Mouse (Mus musculus) left cerebral cortex, postnatal 25 days (tissue): ENCODE data around the gene Cldn3. TPM values are rescaled to one million over a fixed set of nuclear protein-coding genes. Genes with fewer than 3 reads are reported as not detected.

Source experiments
- DNase-seq, 2 experiments: peaks; one replicate each; pipeline ENCODE4 v3.0.0; 2022; ENCODE audit warnings: low spot score in 2 of 2, mixed read lengths in 1 of 2
- intact Hi-C: fragments of 180-260 bp; cut with DNase I; formaldehyde crosslinking; loops from one replicate; pipeline ENCODE4 v1.15.1; 2025
- total RNA-seq, 2 experiments: library from RNA; stranded (reverse); gene quantifications; 2 replicates each; pipeline ENCODE4 v1.2.3; 2021

Cldn3 gene
- total RNA-seq, 2 experiments from 2014 or later = 0.39 to 0.62 TPM

DNA sequence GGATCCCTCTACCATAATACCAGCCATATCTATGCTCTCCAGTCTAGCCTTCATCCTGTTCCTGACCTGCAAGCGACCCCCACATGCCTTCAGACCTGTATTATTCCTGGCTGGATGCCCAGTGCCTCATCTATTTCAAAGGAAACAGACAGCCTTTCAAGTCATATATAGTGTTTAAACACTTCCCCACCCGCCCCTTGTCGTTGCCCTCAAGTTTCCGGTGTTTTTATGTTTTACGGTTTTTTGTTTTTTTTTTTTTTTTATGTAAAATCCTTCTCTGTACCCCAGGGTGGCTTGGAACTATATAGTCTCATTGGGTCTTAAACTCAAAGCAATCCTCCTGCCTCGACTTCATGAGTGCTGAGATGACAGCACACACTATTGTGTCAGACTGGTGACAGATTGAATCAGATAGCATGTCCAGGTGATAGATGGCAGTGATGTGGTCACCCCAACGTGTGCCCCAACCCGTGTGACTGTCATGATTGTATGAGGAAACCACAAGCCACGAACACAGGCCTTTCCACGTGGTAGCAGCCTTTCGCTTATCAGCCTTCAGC lies 38.7 kb downstream of the Cldn3 start:
- intact Hi-C loops = loop anchor here (2.0 kb wide), 1 partner anchor 16 kb away; no protein-coding TSS in a partner anchor
- DNase-seq = no peak

DNA sequence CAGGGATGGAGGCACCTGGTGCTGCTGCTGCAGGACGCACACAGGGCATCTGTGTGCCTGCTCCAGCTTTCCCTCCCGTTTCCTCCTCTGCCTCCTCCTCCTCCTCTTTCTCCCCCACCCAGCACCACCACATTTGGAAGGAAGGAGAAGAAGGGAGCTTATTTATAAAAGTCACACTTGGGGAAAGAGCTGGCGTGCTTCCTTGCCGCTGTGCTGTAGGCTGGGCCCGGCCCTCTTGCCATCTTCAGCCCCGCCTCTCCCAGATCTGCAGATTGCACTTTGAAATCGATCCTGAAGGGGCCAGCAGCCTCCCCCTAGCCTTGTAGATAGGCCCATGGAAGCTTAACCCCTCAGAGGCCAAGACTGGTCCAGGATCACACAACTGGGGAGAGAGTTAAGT lies 39.9 kb downstream of the Cldn3 start:
- intact Hi-C loops = loop anchor here (1.0 to 2.0 kb wide), 2 partner anchors 9 to 15 kb away; no protein-coding TSS in a partner anchor
- peak in 1 of 2 experiments; percentile 93 for DNase-seq

DNA sequence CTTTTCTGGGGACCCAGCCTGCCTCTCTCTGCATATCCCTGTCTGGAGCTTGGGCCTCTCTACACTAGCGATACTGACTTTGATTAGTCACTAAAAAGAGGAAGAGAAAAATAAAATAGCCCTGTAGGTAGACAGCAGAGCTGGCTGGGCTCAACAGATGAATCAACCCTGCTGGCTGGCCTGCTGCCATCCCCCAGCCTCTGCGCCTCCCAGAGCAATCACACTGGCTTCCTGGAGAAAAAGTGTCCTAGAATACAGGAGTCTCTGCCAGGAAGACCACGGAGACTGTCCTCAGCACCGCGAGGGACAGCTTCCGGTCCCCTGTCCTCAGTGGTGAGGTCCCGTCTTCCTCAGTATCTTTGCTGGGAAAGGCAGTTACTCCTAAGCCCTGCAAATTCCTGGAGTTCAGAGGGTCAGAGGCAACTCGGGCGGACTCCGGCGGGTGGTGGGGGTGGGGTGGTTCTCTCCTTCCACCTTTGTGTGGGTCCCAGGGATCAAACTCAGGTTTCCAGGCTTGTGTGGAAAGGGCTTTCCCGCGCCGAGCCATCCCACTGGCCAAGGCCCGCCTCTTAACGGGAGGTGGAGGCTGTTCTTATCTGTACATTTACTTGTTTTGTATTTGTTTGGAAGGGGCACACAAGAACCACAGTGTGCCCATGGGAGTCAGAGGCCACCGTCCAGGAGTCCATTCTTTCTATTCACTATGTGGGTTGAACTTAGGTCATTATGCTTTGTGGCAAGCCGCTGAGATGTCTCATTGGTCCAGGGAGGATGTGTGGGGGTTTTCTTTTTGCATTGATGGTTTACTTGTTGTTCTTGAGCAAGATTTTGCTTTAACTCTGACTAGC lies 43.2 kb downstream of the Cldn3 start:
- intact Hi-C loops = no loop called here

DNA sequence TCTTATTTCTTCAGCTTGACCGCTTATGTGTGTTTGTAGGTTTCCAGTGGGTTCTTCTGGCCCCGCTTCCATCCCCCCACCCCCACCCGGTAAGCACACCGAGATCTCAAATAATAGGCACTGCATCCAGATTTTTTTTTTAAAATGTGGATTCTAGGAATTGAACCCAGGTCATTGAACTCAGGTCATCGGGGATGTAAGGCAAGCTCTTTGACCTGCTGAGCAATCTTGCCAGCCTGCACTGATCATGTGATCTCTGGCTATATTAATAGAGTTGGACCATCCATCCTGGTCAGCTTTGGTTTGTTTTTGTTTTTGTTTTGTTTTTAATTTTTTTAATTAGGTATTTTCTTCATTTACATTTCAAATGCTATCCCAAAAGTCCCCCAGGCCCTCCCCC lies 46.6 kb downstream of the Cldn3 start:
- no peak for DNase-seq
- intact Hi-C loops = no loop called here

More for the DNA sequence above, 43.2 kb downstream of the Cldn3 start:
- DNase-seq = peak; percentile 71 to 92

DNA sequence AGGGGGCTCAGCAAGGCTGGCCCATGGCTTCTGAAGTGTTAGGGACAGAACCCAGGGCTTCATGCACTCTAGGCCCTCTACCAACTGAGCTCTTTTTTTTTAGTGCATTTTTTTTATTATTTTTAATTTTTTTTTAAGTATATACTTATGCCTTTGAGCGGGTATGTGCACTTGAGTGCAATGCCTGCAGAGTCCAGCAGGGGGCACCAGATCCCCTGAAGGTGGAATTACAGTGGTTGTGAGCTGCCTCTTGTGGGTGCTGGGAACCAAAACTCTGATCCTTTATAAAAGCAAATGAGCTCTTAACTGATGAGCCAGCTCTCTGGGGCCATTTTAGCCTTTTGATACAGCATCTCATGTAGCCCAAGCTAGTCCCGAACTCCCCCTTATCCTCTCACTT lies 48.6 kb downstream of the Cldn3 start:
- no peak for DNase-seq
- intact Hi-C loops = no loop called here

DNA sequence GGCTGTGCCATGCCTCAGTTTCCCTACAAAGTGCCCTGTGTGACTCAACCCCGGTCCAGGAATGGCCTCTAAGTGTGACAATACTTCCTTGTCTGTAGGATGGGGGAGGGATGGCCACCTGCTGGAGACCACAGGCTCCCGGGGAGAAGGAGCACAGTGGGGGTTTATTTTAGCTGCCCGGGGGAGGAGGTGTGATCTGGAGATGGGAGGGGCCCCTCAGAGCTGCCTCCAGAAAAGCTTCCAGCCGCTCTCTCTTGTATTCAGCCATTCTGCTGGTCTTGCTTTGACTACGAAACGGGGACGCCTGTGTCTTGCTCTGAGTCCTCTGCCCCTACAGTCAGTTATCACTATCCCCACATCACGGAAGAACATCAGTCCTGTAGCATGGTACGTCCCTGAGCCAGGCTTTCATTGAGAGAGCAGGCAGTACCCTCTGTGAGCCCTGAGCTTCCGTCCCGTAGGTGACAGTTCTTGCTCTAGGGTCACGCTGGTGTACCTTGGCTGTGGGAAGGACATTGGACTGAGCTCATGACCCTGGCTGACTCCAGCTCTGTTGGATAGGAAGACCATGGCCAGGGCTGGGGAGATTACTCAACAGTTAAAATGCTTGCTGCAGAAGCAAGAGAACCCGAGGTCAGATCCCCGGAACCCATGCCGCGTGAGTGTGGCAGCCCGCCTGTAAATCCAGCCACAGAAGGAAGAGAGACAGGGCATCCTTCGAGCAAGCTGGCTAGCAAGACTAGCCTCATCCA lies 49.8 kb downstream of the Cldn3 start:
- peak; percentile 62 to 94 for DNase-seq
- intact Hi-C loops = loop anchor here (1.0 kb wide), 1 partner anchor 9 kb away; no protein-coding TSS in a partner anchor

Other genes starting within 250 kb of the Cldn3 start
- gene Eln, start 238.9 kb upstream of the Cldn3 start, total RNA-seq = 10 to 100 TPM; 22.5 to 27.1 TPM
- gene Tmem270, start 79.5 kb upstream of the Cldn3 start, total RNA-seq = not detected
- not detected for gene Cldn13, start 70.7 kb upstream of the Cldn3 start, total RNA-seq
- gene Mettl27, start 53.8 kb upstream of the Cldn3 start, total RNA-seq = 1 to 10 TPM; 9.0 to 9.8 TPM
- not detected for gene Cldn4, start 39.3 kb upstream of the Cldn3 start, total RNA-seq
- gene Abhd11, start 22.9 kb downstream of the Cldn3 start, total RNA-seq = 10 to 100 TPM; 35.5 to 41.4 TPM
- 100 to 1,000 TPM; 388 to 416 TPM for gene Stx1a, start 37.3 kb downstream of the Cldn3 start, total RNA-seq
- gene Dnajc30, start 78.0 kb downstream of the Cldn3 start, total RNA-seq = 10 to 100 TPM; 38.3 to 42.4 TPM
- 10 to 100 TPM; 49.7 to 51.0 TPM for gene Bud23, start 78.7 kb downstream of the Cldn3 start, total RNA-seq
- 10 to 100 TPM; 25.3 to 28.7 TPM for gene Vps37d, start 92.1 kb downstream of the Cldn3 start, total RNA-seq
- gene Mlxipl, start 103.7 kb downstream of the Cldn3 start, total RNA-seq = 1 to 10 TPM; 4.6 to 5.7 TPM
- gene Tbl2, start 163.4 kb downstream of the Cldn3 start, total RNA-seq = 10 to 100 TPM; 30.1 to 30.7 TPM
- gene Bcl7b, start 182.1 kb downstream of the Cldn3 start, total RNA-seq = 10 to 100 TPM; 52.4 to 53.4 TPM
- gene Baz1b, start 201.1 kb downstream of the Cldn3 start, total RNA-seq = 10 to 100 TPM; 64.5 to 72.0 TPM